Mouse (Mus musculus): ENCODE data around the gene Zfp652. TPM values are rescaled to one million over a fixed set of nuclear protein-coding genes. Genes with fewer than 3 reads are reported as not detected.

Zfp652 gene
- total and polyA plus RNA-seq, 3 experiments = 57.0 to 261 (median 180) TPM

- TF ChIP-seq POLR2AphosphoS5 (IDR thresholded peaks at IDR 0.05; ENCODE audit: insufficient replicate concordance, low read depth, low read length) (no peak), CTCF (IDR thresholded peaks at IDR 0.05; ENCODE audit: low read depth, low read length) (no peak)
- peak; percentile 28 for ATAC-seq (ENCODE audit: extremely low read depth, insufficient number of reproducible peaks, low FRiP score, poor library complexity, severe bottlenecking)
- H3K4me1 ChIP-seq (ENCODE audit: insufficient read depth, low read depth, low read length) = peaks cover 58% of the 10 kb centered on the region
- H3K27me3 ChIP-seq (ENCODE audit: insufficient read depth, low read length) = no peaks in the 10 kb centered on the region
- peaks cover 48% of the 10 kb centered on the region for H3K36me3 ChIP-seq (replicated peaks)
- no peaks in the 10 kb centered on the region for H3K9me3 ChIP-seq (replicated peaks)
- DNase-seq (ENCODE audit: low spot score) = no peak
- H3K4me3 ChIP-seq (ENCODE audit: low read depth, low read length) = peak overlapping the region; percentile 62; the same call in 1 of the 2 replicates
These were observed 16.7 kb downstream of the Zfp652 start for GRCm38 (mm10) chr11:95728916-95729907.

- TF ChIP-seq GATA1 (IDR thresholded peaks at IDR 0.05; ENCODE audit: borderline replicate concordance, low read length) (no peak), CTCF (IDR thresholded peaks at IDR 0.05; ENCODE audit: low read depth, low read length) (no peak), POLR2AphosphoS5 (IDR thresholded peaks at IDR 0.05; ENCODE audit: insufficient replicate concordance, low read depth, low read length) (no peak), TAL1 (conservative IDR thresholded peaks at IDR 0.05; ENCODE audit: low read depth, low read length) (no peak), GATA2 (IDR thresholded peaks at IDR 0.05; ENCODE audit: borderline replicate concordance, low read depth, low read length) (no peak)
- ATAC-seq (ENCODE audit: extremely low read depth, insufficient number of reproducible peaks, low FRiP score, poor library complexity, severe bottlenecking) (no peak), DNase-seq (ENCODE audit: low spot score) (no peak)
- Histone ChIP-seq H3K36me3 (replicated peaks) (peaks cover 49% of the 10 kb centered on the region), H3K4me1 (ENCODE audit: insufficient read depth, low read depth, low read length) (peaks cover 49% of the 10 kb centered on the region), H3K9me3 (replicated peaks) (no peaks in the 10 kb centered on the region), H3K4me3 (ENCODE audit: low read depth, low read length) (no peak overlapping the region), H3K27me3 (ENCODE audit: insufficient read depth, low read length) (no peaks in the 10 kb centered on the region)
These were observed 22.0 kb downstream of the Zfp652 start for GRCm38 (mm10) chr11:95734485-95734884.

GRCm38 (mm10) chr11:95737811-95738210 is 25.3 kb downstream of the Zfp652 start:
- TF ChIP-seq TAL1 (conservative IDR thresholded peaks at IDR 0.05; ENCODE audit: low read depth, low read length) (no peak), GATA2 (IDR thresholded peaks at IDR 0.05; ENCODE audit: borderline replicate concordance, low read depth, low read length) (no peak), POLR2AphosphoS5 (IDR thresholded peaks at IDR 0.05; ENCODE audit: insufficient replicate concordance, low read depth, low read length) (no peak), CTCF (IDR thresholded peaks at IDR 0.05; ENCODE audit: low read depth, low read length) (no peak), GATA1 (IDR thresholded peaks at IDR 0.05; ENCODE audit: borderline replicate concordance, low read length) (no peak)
- H3K36me3 ChIP-seq (replicated peaks) = peaks cover 61% of the 10 kb centered on the region
- H3K4me3 ChIP-seq (ENCODE audit: low read depth, low read length) = peak overlapping the region; percentile 41; the same call in 1 of the 2 replicates
- H3K9me3 ChIP-seq (replicated peaks) = no peaks in the 10 kb centered on the region
- no peak for DNase-seq (ENCODE audit: low spot score)
- H3K27me3 ChIP-seq (ENCODE audit: insufficient read depth, low read length) = no peaks in the 10 kb centered on the region
- no peak for ATAC-seq (ENCODE audit: extremely low read depth, insufficient number of reproducible peaks, low FRiP score, poor library complexity, severe bottlenecking)
- peaks cover 37% of the 10 kb centered on the region for H3K4me1 ChIP-seq (ENCODE audit: insufficient read depth, low read depth, low read length)

- DNase-seq (ENCODE audit: low spot score) (no peak), ATAC-seq (ENCODE audit: extremely low read depth, insufficient number of reproducible peaks, low FRiP score, poor library complexity, severe bottlenecking) (no peak)
- Histone ChIP-seq H3K36me3 (replicated peaks) (peaks cover 76% of the 10 kb centered on the region), H3K27me3 (ENCODE audit: insufficient read depth, low read length) (no peaks in the 10 kb centered on the region), H3K9me3 (replicated peaks) (peaks cover 5% of the 10 kb centered on the region; the same call in 1 of the 2 replicates), H3K4me1 (ENCODE audit: insufficient read depth, low read depth, low read length) (peaks cover 68% of the 10 kb centered on the region), H3K4me3 (ENCODE audit: low read depth, low read length) (no peak overlapping the region)
- no peak for TF ChIP-seq CTCF (IDR thresholded peaks at IDR 0.05; ENCODE audit: low read depth, low read length)
- TF ChIP-seq TAL1 (conservative IDR thresholded peaks at IDR 0.05; ENCODE audit: low read depth, low read length) = no peak
- no peak for TF ChIP-seq POLR2AphosphoS5 (IDR thresholded peaks at IDR 0.05; ENCODE audit: insufficient replicate concordance, low read depth, low read length)
- TF ChIP-seq GATA2 (IDR thresholded peaks at IDR 0.05; ENCODE audit: borderline replicate concordance, low read depth, low read length) = no peak
- TF ChIP-seq GATA1 (IDR thresholded peaks at IDR 0.05; ENCODE audit: borderline replicate concordance, low read length) = no peak
These were observed 32.0 kb downstream of the Zfp652 start for GRCm38 (mm10) chr11:95744521-95744920.

DNA sequence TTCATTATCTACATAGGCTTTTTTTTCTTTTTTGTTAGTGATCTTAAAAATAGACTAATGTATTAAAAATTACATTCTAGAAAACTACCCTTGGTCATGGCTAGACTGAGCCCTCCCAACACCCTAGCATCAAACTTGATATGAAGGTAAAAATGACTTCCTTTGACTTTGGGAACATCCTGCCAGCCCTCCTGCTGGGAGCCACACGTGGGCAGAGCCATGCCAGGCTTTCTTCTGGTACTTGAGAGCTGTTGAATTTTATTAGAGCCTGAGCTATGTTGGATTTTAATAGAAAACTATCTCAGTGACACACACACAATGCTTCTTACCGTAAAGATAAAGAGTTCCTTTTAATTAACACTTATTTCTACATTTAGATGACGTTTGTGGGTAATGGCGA is 34.3 kb downstream of the Zfp652 start:
- TF ChIP-seq TAL1 (conservative IDR thresholded peaks at IDR 0.05; ENCODE audit: low read depth, low read length) = no peak
- TF ChIP-seq CTCF (IDR thresholded peaks at IDR 0.05; ENCODE audit: low read depth, low read length) = no peak
- TF ChIP-seq GATA2 (IDR thresholded peaks at IDR 0.05; ENCODE audit: borderline replicate concordance, low read depth, low read length) = no peak
- no peak for TF ChIP-seq GATA1 (IDR thresholded peaks at IDR 0.05; ENCODE audit: borderline replicate concordance, low read length)
- no peak for TF ChIP-seq POLR2AphosphoS5 (IDR thresholded peaks at IDR 0.05; ENCODE audit: insufficient replicate concordance, low read depth, low read length)
- Histone ChIP-seq H3K4me1 (ENCODE audit: insufficient read depth, low read depth, low read length) (peaks cover 81% of the 10 kb centered on the region), H3K36me3 (replicated peaks) (peaks cover 74% of the 10 kb centered on the region), H3K27me3 (ENCODE audit: insufficient read depth, low read length) (no peaks in the 10 kb centered on the region), H3K9me3 (replicated peaks) (peaks cover 5% of the 10 kb centered on the region; the same call in 1 of the 2 replicates), H3K4me3 (ENCODE audit: low read depth, low read length) (no peak overlapping the region)
- DNase-seq (ENCODE audit: low spot score) (no peak), ATAC-seq (ENCODE audit: extremely low read depth, insufficient number of reproducible peaks, low FRiP score, poor library complexity, severe bottlenecking) (no peak)

- TF ChIP-seq GATA2 (IDR thresholded peaks at IDR 0.05; ENCODE audit: borderline replicate concordance, low read depth, low read length) = no peak
- TF ChIP-seq POLR2AphosphoS5 (IDR thresholded peaks at IDR 0.05; ENCODE audit: insufficient replicate concordance, low read depth, low read length) = no peak
- no peak for TF ChIP-seq GATA1 (IDR thresholded peaks at IDR 0.05; ENCODE audit: borderline replicate concordance, low read length)
- no peak for TF ChIP-seq CTCF (IDR thresholded peaks at IDR 0.05; ENCODE audit: low read depth, low read length)
- no peak for TF ChIP-seq TAL1 (conservative IDR thresholded peaks at IDR 0.05; ENCODE audit: low read depth, low read length)
- DNase-seq (ENCODE audit: low spot score) (no peak), ATAC-seq (ENCODE audit: extremely low read depth, insufficient number of reproducible peaks, low FRiP score, poor library complexity, severe bottlenecking) (no peak)
- Histone ChIP-seq H3K4me1 (ENCODE audit: insufficient read depth, low read depth, low read length) (peaks cover 81% of the 10 kb centered on the region), H3K27me3 (ENCODE audit: insufficient read depth, low read length) (no peaks in the 10 kb centered on the region), H3K9me3 (replicated peaks) (peaks cover 5% of the 10 kb centered on the region; the same call in 1 of the 2 replicates), H3K36me3 (replicated peaks) (peaks cover 76% of the 10 kb centered on the region), H3K4me3 (ENCODE audit: low read depth, low read length) (peak overlapping the region; percentile 14; the same call in 1 of the 2 replicates)
These were observed 35.9 kb downstream of the Zfp652 start for GRCm38 (mm10) chr11:95748331-95748730.

Data from G1E (cell line).